Mouse (Mus musculus) lung, embryonic 14.5 days (tissue): Measurements from ENCODE around the gene Rbm3. TPM values are rescaled to one million over a fixed set of nuclear protein-coding genes. Genes with fewer than 3 reads are reported as not detected.

Experiments used
- ATAC-seq: fragments of 200-750 bp; cut with Nextera tagmentation; 2 replicates; pipeline ENCODE4 v1.8.0; 2017; ENCODE audit warnings: mild to moderate bottlenecking, moderate TSS enrichment, moderate library complexity; ENCODE audit not compliant: insufficient read depth
- DNase-seq: peaks from one replicate; pipeline ENCODE4 v3.0.0-alpha.2; 2015
- H3K27ac ChIP-seq: fragments of 300-500 bp; sonication (generic); 2 replicates; pipeline ENCODE4 v1.5.1; 2014; ENCODE audit warnings: low read depth, mild to moderate bottlenecking, moderate library complexity
- H3K27me3 ChIP-seq: fragments of 300-500 bp; sonication (generic); 2 replicates; pipeline ENCODE4 v1.6.1; 2014; ENCODE audit warnings: low read length, control low read depth; ENCODE audit not compliant: insufficient read depth
- H3K36me3 ChIP-seq: fragments of 300-500 bp; sonication (generic); 2 replicates; pipeline ENCODE4 v1.6.1; 2014; ENCODE audit warnings: control low read depth; ENCODE audit not compliant: insufficient read depth
- H3K4me1 ChIP-seq: fragments of 300-500 bp; sonication (generic); 2 replicates; pipeline ENCODE4 v1.6.1; 2014; ENCODE audit warnings: antibody characterized with exemption, control low read depth; ENCODE audit not compliant: insufficient read depth
- H3K4me2 ChIP-seq: fragments of 300-500 bp; sonication (generic); 2 replicates; pipeline ENCODE4 v1.6.1; 2014; ENCODE audit warnings: mild to moderate bottlenecking
- H3K4me3 ChIP-seq: fragments of 300-500 bp; sonication (generic); 2 replicates; pipeline ENCODE4 v1.5.1; 2014; ENCODE audit warnings: low read depth, low read length
- H3K9ac ChIP-seq: fragments of 300-500 bp; sonication (generic); 2 replicates; pipeline ENCODE4 v1.6.1; 2014
- H3K9me3 ChIP-seq: fragments of 300-500 bp; sonication (generic); 2 replicates; pipeline ENCODE4 v1.6.1; 2016; ENCODE audit warnings: low read depth, low read length, control low read depth
- CTCF ChIP-seq: IDR thresholded peaks from 2 replicates; pipeline ENCODE4 v1.5.1; 2016; ENCODE audit warnings: antibody characterized with exemption, low read depth
- WGBS: fragments of 180-500 bp; shearing (Covaris S2); extraction: QIAGEN DNeasy Blood & Tissue Kit; methylation state at CpG from one replicate; pipeline ENCODE4 v1.1.7; 2014; 5-methylcytosine and 5-hydroxymethylcytosine counted together
- polyA plus RNA-seq: library from polyadenylated mRNA; unstranded; fragments of >200 nt; fragmentation: Nextera tagmentation; extraction: Ambion mirVana; gene quantifications from 2 replicates; pipeline ENCODE4 v1.2.1, GENCODE M21; 2014

Rbm3 gene
- polyA plus RNA-seq, 1 experiment from 2014 or later: 589 TPM

DNA sequence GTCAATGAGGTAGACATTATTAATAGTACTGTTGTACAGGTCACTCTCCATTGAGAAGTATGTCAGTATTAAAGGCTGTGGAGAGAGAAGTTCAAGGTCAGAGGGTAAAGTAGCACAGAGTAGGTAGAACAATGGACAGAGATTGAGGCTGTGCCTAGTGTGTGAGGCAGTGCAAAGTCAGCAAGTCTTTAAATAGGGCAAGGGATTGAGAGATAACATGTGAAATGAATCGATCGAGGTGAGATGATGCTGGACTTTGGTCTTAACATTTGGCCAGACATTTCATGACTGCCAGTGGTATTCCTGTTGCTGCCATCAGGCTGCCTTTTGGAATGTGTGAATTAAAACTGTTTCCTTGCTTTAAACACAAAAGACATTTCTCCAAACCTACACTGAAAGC, 33.2 kb upstream of the Rbm3 start:
- no peak for DNase-seq
- Histone ChIP-seq H3K36me3 (no peaks in the 10 kb centered on the region), H3K9ac (no peak overlapping the region), H3K27me3 (no peaks in the 10 kb centered on the region), H3K27ac (no peak overlapping the region), H3K4me1 (no peaks in the 10 kb centered on the region), H3K9me3 (no peaks in the 10 kb centered on the region), H3K4me3 (no peak overlapping the region), H3K4me2 (no peak overlapping the region)
- no peak for TF ChIP-seq CTCF
- 91% methylated on average over 2 of the region's 2 CpGs for WGBS
- no peak for ATAC-seq

DNA sequence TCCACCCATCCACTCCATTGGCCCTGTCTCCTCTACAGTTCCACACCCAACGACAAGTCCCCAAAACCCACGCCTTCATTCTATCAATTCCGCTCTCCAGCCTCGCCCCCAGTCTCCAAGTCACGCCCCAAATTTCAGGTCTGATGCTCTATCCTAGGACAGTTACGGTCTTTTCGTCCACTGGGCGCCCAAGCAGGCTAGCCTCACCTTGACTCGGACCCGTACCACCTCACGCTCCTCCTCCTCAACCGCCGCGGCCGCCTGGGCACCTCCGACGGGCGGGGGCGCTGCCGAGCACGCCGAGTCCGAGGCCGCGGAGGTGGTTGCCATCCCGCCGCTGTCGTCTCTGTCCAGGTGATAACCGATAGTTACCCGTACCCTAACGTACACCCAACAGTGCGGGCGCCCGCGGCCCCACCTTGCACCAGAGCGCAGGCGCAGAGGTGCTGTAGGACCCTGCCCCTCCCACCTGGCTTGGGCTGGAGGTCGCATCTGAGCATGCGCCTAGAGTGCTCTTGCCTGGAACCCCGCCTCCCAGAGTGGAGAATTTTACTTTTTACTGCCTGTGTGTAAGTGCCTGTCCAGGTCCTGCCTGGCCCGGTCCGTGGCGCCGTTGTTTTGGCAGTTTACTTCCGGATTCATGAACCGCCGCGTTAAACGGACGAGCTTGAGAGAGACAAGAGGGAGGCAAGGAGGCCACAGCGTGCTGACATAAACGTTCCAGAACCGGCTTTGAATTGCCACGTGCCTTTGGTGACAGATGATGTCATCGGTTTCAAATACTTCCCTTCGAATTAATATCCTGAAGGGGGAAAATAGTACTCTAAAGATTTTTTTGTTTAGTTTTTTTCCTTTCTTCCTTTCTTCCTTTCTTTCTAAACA, 30.1 kb upstream of the Rbm3 start, which contains the start of gene Tbc1d25:
Tbc1d25 (minus strand) TSS at position 678 of the 882 bp plus-strand sequence.
- no peak within 1 kb of the TSS; the same call in 1 of the 2 replicates for H3K27ac ChIP-seq
- WGBS: 8% methylated on average over 56 of the region's 56 CpGs
- H3K4me2 ChIP-seq: peak within 1 kb of the TSS; percentile 59
- H3K36me3 ChIP-seq: 0 out of 2 replicates have a peak, but pooled peaks cover 3% of the 10 kb centered on the region
- DNase-seq (peak; percentile 91), ATAC-seq (peak; percentile 95)
- peak within 1 kb of the TSS; percentile 45 for H3K9ac ChIP-seq
- no peaks in the 10 kb centered on the region for H3K4me1 ChIP-seq
- peak; percentile 29 for TF ChIP-seq CTCF
- peak within 1 kb of the TSS; percentile 52 for H3K4me3 ChIP-seq
- no peaks in the 10 kb centered on the region for H3K9me3 ChIP-seq
- H3K27me3 ChIP-seq: no peaks in the 10 kb centered on the region

GRCm38 (mm10) chrX:8175169-8175503, 29.5 kb upstream of the Rbm3 start:
- H3K9me3 ChIP-seq: no peaks in the 10 kb centered on the region
- no peaks in the 10 kb centered on the region for H3K27me3 ChIP-seq
- H3K27ac ChIP-seq: no peak overlapping the region
- TF ChIP-seq CTCF: no peak
- ATAC-seq (no peak), DNase-seq (no peak)
- 10% methylated on average over 4 of the region's 4 CpGs for WGBS
- H3K9ac ChIP-seq: peak overlapping the region; percentile 45
- H3K36me3 ChIP-seq: 0 out of 2 replicates have a peak, but pooled peaks cover 3% of the 10 kb centered on the region
- peak overlapping the region; percentile 59 for H3K4me2 ChIP-seq
- peak overlapping the region; percentile 52 for H3K4me3 ChIP-seq
- H3K4me1 ChIP-seq: no peaks in the 10 kb centered on the region

- Histone ChIP-seq H3K9ac (no peak overlapping the region), H3K4me2 (no peak overlapping the region), H3K27ac (no peak overlapping the region), H3K4me1 (no peaks in the 10 kb centered on the region), H3K27me3 (no peaks in the 10 kb centered on the region), H3K36me3 (0 out of 2 replicates have a peak, but pooled peaks cover 10% of the 10 kb centered on the region), H3K9me3 (no peaks in the 10 kb centered on the region), H3K4me3 (no peak overlapping the region)
- TF ChIP-seq CTCF: no peak
- WGBS: 93% methylated on average over 10 of the region's 10 CpGs
- DNase-seq (no peak), ATAC-seq (no peak)
Observed at GRCm38 (mm10) chrX:8167716-8168647, 22.3 kb upstream of the Rbm3 start.

GRCm38 (mm10) chrX:8164471-8164870, 18.8 kb upstream of the Rbm3 start:
- H3K4me1 ChIP-seq: no peaks in the 10 kb centered on the region
- DNase-seq (no peak), ATAC-seq (no peak)
- H3K27me3 ChIP-seq: no peaks in the 10 kb centered on the region
- H3K9ac ChIP-seq: no peak overlapping the region
- H3K36me3 ChIP-seq: 0 out of 2 replicates have a peak, but pooled peaks cover 7% of the 10 kb centered on the region
- no peak for TF ChIP-seq CTCF
- no peak overlapping the region for H3K4me3 ChIP-seq
- H3K4me2 ChIP-seq: no peak overlapping the region
- no peak overlapping the region for H3K27ac ChIP-seq
- no peaks in the 10 kb centered on the region for H3K9me3 ChIP-seq
- 88% methylated on average over 4 of the region's 4 CpGs for WGBS

GRCm38 (mm10) chrX:8163076-8163475, 17.4 kb upstream of the Rbm3 start:
- 76% methylated on average over 5 of the region's 5 CpGs for WGBS
- Histone ChIP-seq H3K4me1 (no peaks in the 10 kb centered on the region), H3K27ac (no peak overlapping the region), H3K4me2 (no peak overlapping the region), H3K27me3 (no peaks in the 10 kb centered on the region), H3K9me3 (no peaks in the 10 kb centered on the region), H3K36me3 (no peaks in the 10 kb centered on the region), H3K4me3 (no peak overlapping the region), H3K9ac (no peak overlapping the region)
- ATAC-seq (no peak), DNase-seq (peak; percentile 12)
- TF ChIP-seq CTCF: no peak
